Mouse (Mus musculus) myocyte (in vitro differentiated cells): Measurements from ENCODE around the gene Fam92b. TPM values are rescaled to one million over a fixed set of nuclear protein-coding genes. Genes with fewer than 3 reads are reported as not detected.

ENCODE experiments used
- H3K27me3 ChIP-seq: one replicate; pipeline ENCODE4 v1.6.1; 2011; ENCODE audit not compliant: control insufficient read depth, insufficient read depth, insufficient read length
- H3K36me3 ChIP-seq: one replicate; pipeline ENCODE4 v1.6.1; 2011; ENCODE audit not compliant: control insufficient read depth, insufficient read depth
- H3K4me2 ChIP-seq: one replicate; pipeline ENCODE4 v1.6.1; 2011; ENCODE audit warnings: low read depth, control low read depth
- H3K4me3 ChIP-seq: one replicate; pipeline ENCODE4 v1.5.1; 2011; ENCODE audit warnings: mild to moderate bottlenecking, control low read depth, moderate library complexity
- H3K79me2 ChIP-seq: one replicate; pipeline ENCODE4 v1.6.1; 2011; ENCODE audit not compliant: control insufficient read depth, insufficient read depth
- H3ac ChIP-seq: one replicate; pipeline ENCODE4 v1.6.1; 2011; ENCODE audit not compliant: control insufficient read depth, insufficient read length
- CEBPB ChIP-seq: IDR thresholded peaks from 2 replicates; pipeline ENCODE4 v1.6.1; 2011; ENCODE audit warnings: mild to moderate bottlenecking, moderate library complexity; ENCODE audit not compliant: poor library complexity, insufficient read depth, severe bottlenecking
- E2F4 ChIP-seq: IDR thresholded peaks from one replicate; pipeline ENCODE4 v1.6.1; 2011; ENCODE audit warnings: mild to moderate bottlenecking, control low read depth, moderate library complexity; ENCODE audit not compliant: insufficient read depth
- MAX ChIP-seq: IDR thresholded peaks from one replicate; pipeline ENCODE4 v1.6.1; 2011; ENCODE audit warnings: low read depth, mild to moderate bottlenecking, control low read depth
- MYOD1 ChIP-seq, 3 experiments: IDR thresholded peaks; one replicate each; pipeline ENCODE4 v1.6.1; 2011; ENCODE audit warnings: control low read depth in 2 of 3, low read depth in 2 of 3, mild to moderate bottlenecking in 2 of 3, moderate library complexity in 1 of 3; ENCODE audit not compliant: insufficient read length in 2 of 3, control insufficient read depth in 1 of 3
- MYOG ChIP-seq, 3 experiments: IDR thresholded peaks; one replicate each; pipeline ENCODE4 v1.6.1; 2011; ENCODE audit warnings: control low read depth in 2 of 3, low read depth in 2 of 3, mild to moderate bottlenecking in 2 of 3; ENCODE audit not compliant: insufficient read length in 2 of 3, control insufficient read depth in 1 of 3, insufficient read depth in 1 of 3
- POLR2A ChIP-seq: IDR thresholded peaks from one replicate; pipeline ENCODE4 v1.6.1; 2011; ENCODE audit warnings: low read depth, mild to moderate bottlenecking, control low read depth, moderate library complexity; ENCODE audit not compliant: insufficient read length
- POLR2AphosphoS2 ChIP-seq: IDR thresholded peaks from one replicate; pipeline ENCODE4 v1.6.1; 2011; ENCODE audit warnings: low read depth, control low read depth; ENCODE audit not compliant: insufficient read length
- REST ChIP-seq: IDR thresholded peaks from one replicate; pipeline ENCODE4 v1.6.1; 2011; ENCODE audit warnings: mild to moderate bottlenecking, control low read depth, moderate library complexity; ENCODE audit not compliant: insufficient read depth, insufficient read length
- SRF ChIP-seq: IDR thresholded peaks from one replicate; pipeline ENCODE4 v1.6.1; 2011; ENCODE audit warnings: low read depth; ENCODE audit not compliant: control insufficient read depth, insufficient read length
- TCF12 ChIP-seq: IDR thresholded peaks from one replicate; pipeline ENCODE4 v1.6.1; 2011; ENCODE audit warnings: mild to moderate bottlenecking, control low read depth; ENCODE audit not compliant: poor library complexity, insufficient read depth, severe bottlenecking
- TCF3 ChIP-seq: IDR thresholded peaks from one replicate; pipeline ENCODE4 v1.6.1; 2011; ENCODE audit warnings: low read depth, control low read depth; ENCODE audit not compliant: insufficient read length
- USF1 ChIP-seq: IDR thresholded peaks from one replicate; pipeline ENCODE4 v1.6.1; 2011; ENCODE audit warnings: low read depth, mild to moderate bottlenecking, control low read depth, moderate library complexity
- polyA plus RNA-seq: library from polyadenylated mRNA; unstranded; fragments of >200 nt; fragmentation: generic; extraction: Trizol; gene quantifications from one replicate; pipeline ENCODE4 v1.2.1, GENCODE M21; 2012; ENCODE audit warnings: missing spikeins

Fam92b gene
- polyA plus RNA-seq: not detected

GRCm38 (mm10) chr8:120177318-120178123 is at the start of gene Fam92b:
Gene Fam92b (minus strand): TSS chr8:120177466.
- Histone ChIP-seq H3K4me3 (no peak within 1 kb of the TSS), H3K36me3 (no peaks in the 10 kb centered on the region), H3ac (no peak within 1 kb of the TSS), H3K27me3 (peaks cover 5% of the 10 kb centered on the region), H3K79me2 (no peaks in the 10 kb centered on the region), H3K4me2 (peak within 1 kb of the TSS; percentile 2)
- TF ChIP-seq MYOD1 (IDR thresholded peaks at IDR 0.05; ENCODE audit: control insufficient read depth in 1 of 3, insufficient read length in 2 of 3, low read depth in 2 of 3) (no peak), USF1 (no peak), TCF3 (no peak), POLR2A (no peak), CEBPB (no peak), SRF (no peak), MAX (no peak), TCF12 (no peak), MYOG (IDR thresholded peaks at IDR 0.05; ENCODE audit: control insufficient read depth in 1 of 3, insufficient read depth in 1 of 3, insufficient read length in 2 of 3, low read depth in 2 of 3) (no peak), REST (no peak), E2F4 (no peak), POLR2AphosphoS2 (no peak)

- peaks cover 2% of the 10 kb centered on the region for H3K79me2 ChIP-seq
- H3K4me2 ChIP-seq: peak overlapping the region; percentile 94
- H3K4me3 ChIP-seq: no peak overlapping the region
- TF ChIP-seq POLR2A (no peak), E2F4 (no peak), MYOD1 (IDR thresholded peaks at IDR 0.05; ENCODE audit: control insufficient read depth in 1 of 3, insufficient read length in 2 of 3, low read depth in 2 of 3) (peak in 2 of 3 experiments; percentile 94 to 97), TCF3 (peak; percentile 12), MYOG (IDR thresholded peaks at IDR 0.05; ENCODE audit: control insufficient read depth in 1 of 3, insufficient read depth in 1 of 3, insufficient read length in 2 of 3, low read depth in 2 of 3) (peak; percentile 9 to 85 (median 38)), USF1 (no peak), TCF12 (peak; percentile 64), POLR2AphosphoS2 (no peak)
- H3K27me3 ChIP-seq: no peaks in the 10 kb centered on the region
- no peak overlapping the region for H3ac ChIP-seq
- H3K36me3 ChIP-seq: no peaks in the 10 kb centered on the region
Observed at GRCm38 (mm10) chr8:120225421-120226151, 48.3 kb upstream of the Fam92b start.

- TF ChIP-seq MYOD1 (IDR thresholded peaks at IDR 0.05; ENCODE audit: control insufficient read depth in 1 of 3, insufficient read length in 2 of 3, low read depth in 2 of 3) (peak in 2 of 3 experiments; percentile 42 to 54), MAX (no peak), MYOG (IDR thresholded peaks at IDR 0.05; ENCODE audit: control insufficient read depth in 1 of 3, insufficient read depth in 1 of 3, insufficient read length in 2 of 3, low read depth in 2 of 3) (peak in 2 of 3 experiments; percentile 2 to 30)
- Histone ChIP-seq H3ac (no peak overlapping the region), H3K36me3 (no peaks in the 10 kb centered on the region), H3K79me2 (no peaks in the 10 kb centered on the region), H3K27me3 (no peaks in the 10 kb centered on the region), H3K4me2 (peak overlapping the region; percentile 94), H3K4me3 (no peak overlapping the region)
Observed at GRCm38 (mm10) chr8:120224521-120225420, 47.5 kb upstream of the Fam92b start.

GRCm38 (mm10) chr8:120222548-120222947 is 45.3 kb upstream of the Fam92b start:
- no peak for TF ChIP-seq POLR2A
- no peak for TF ChIP-seq CEBPB
- no peak for TF ChIP-seq POLR2AphosphoS2
- TF ChIP-seq SRF: no peak
- TF ChIP-seq MAX: no peak
- no peak for TF ChIP-seq MYOD1 (IDR thresholded peaks at IDR 0.05; ENCODE audit: control insufficient read depth in 1 of 3, insufficient read length in 2 of 3, low read depth in 2 of 3)
- TF ChIP-seq REST: no peak
- TF ChIP-seq E2F4: no peak
- no peak for TF ChIP-seq TCF12
- TF ChIP-seq MYOG (IDR thresholded peaks at IDR 0.05; ENCODE audit: control insufficient read depth in 1 of 3, insufficient read depth in 1 of 3, insufficient read length in 2 of 3, low read depth in 2 of 3): no peak
- no peak for TF ChIP-seq USF1
- no peak for TF ChIP-seq TCF3
- Histone ChIP-seq H3ac (no peak overlapping the region), H3K4me3 (no peak overlapping the region), H3K36me3 (no peaks in the 10 kb centered on the region), H3K4me2 (no peak overlapping the region), H3K79me2 (no peaks in the 10 kb centered on the region), H3K27me3 (no peaks in the 10 kb centered on the region)
